Mouse (Mus musculus) forelimb bud, embryonic 11.5 days (tissue): ENCODE measurements around the gene Timeless.
"Not testable (repeated sequence)": the region's sequence is repeated elsewhere in the genome, so short reads cannot be mapped to it uniquely, and the experiment has no call there.

Experiments
- DNase-seq: peaks from one replicate; pipeline ENCODE4 v3.0.0-alpha.2; 2012; ENCODE audit warnings: low read depth, low spot score

Timeless gene

GRCm38 (mm10) chr10:128212871-128213323 is 19.0 kb upstream of the Timeless start:
- peak; percentile 79 for DNase-seq

GRCm38 (mm10) chr10:128214112-128214511 is 17.8 kb upstream of the Timeless start:
- not testable (repeated sequence) for DNase-seq

- DNase-seq, result no peak
Measured at GRCm38 (mm10) chr10:128214981-128215380, 16.9 kb upstream of the Timeless start.

GRCm38 (mm10) chr10:128218387-128219117 is 13.3 kb upstream of the Timeless start:
- DNase-seq, result no peak

- no peak for DNase-seq
Measured at GRCm38 (mm10) chr10:128221533-128222286, 10.2 kb upstream of the Timeless start.

GRCm38 (mm10) chr10:128225064-128225463 is 6.8 kb upstream of the Timeless start:
- no peak for DNase-seq

GRCm38 (mm10) chr10:128225538-128225937 is 6.3 kb upstream of the Timeless start, which contains the start of gene Mip:
Mip (plus strand) TSS chr10:128225838.
- DNase-seq, result no peak

GRCm38 (mm10) chr10:128227592-128227991 is 4.3 kb upstream of the Timeless start:
- DNase-seq, result no peak

GRCm38 (mm10) chr10:128228009-128228408 is 3.9 kb upstream of the Timeless start:
- DNase-seq, result no peak

- DNase-seq, result no peak
Measured at GRCm38 (mm10) chr10:128230582-128230981, 1.3 kb upstream of the Timeless start.

GRCm38 (mm10) chr10:128231146-128231545 is 719 bp upstream of the Timeless start:
- DNase-seq, result no peak

- DNase-seq, result peak; percentile 87
Measured at GRCm38 (mm10) chr10:128232420-128232985, 638 bp downstream of the Timeless start.

GRCm38 (mm10) chr10:128236321-128236720 is 4.5 kb downstream of the Timeless start:
- no peak for DNase-seq

- DNase-seq, result no peak
Measured at GRCm38 (mm10) chr10:128237807-128238480, 6.1 kb downstream of the Timeless start.

GRCm38 (mm10) chr10:128239140-128239539 is 7.3 kb downstream of the Timeless start:
- DNase-seq, result no peak

- DNase-seq, result no peak
Measured at GRCm38 (mm10) chr10:128240131-128240530, 8.3 kb downstream of the Timeless start.

- no peak for DNase-seq
Measured at GRCm38 (mm10) chr10:128243252-128243651, 11.4 kb downstream of the Timeless start.

GRCm38 (mm10) chr10:128244121-128244520 is 12.3 kb downstream of the Timeless start:
- no peak for DNase-seq

- no peak for DNase-seq
Measured at GRCm38 (mm10) chr10:128247020-128247732, 15.3 kb downstream of the Timeless start.

- no peak for DNase-seq
Measured at GRCm38 (mm10) chr10:128250565-128250964, 18.7 kb downstream of the Timeless start.

GRCm38 (mm10) chr10:128253677-128254255 is 21.9 kb downstream of the Timeless start, which contains the start of gene Apon:
Apon (plus strand) TSS chr10:128254096.
- no peak for DNase-seq
